Mouse (Mus musculus) liver, postnatal 0 days (tissue): ENCODE measurements around the gene Adam19.

Source experiments
- CTCF ChIP-seq: sonication (generic); IDR thresholded peaks from 2 replicates; pipeline ENCODE4 v1.5.1; 2016; ENCODE audit warnings: antibody characterized with exemption, low read depth
- EP300 ChIP-seq: IDR thresholded peaks from 2 replicates; pipeline ENCODE4 v1.6.1; 2016; ENCODE audit warnings: antibody characterized with exemption, low read depth, mild to moderate bottlenecking

DNA sequence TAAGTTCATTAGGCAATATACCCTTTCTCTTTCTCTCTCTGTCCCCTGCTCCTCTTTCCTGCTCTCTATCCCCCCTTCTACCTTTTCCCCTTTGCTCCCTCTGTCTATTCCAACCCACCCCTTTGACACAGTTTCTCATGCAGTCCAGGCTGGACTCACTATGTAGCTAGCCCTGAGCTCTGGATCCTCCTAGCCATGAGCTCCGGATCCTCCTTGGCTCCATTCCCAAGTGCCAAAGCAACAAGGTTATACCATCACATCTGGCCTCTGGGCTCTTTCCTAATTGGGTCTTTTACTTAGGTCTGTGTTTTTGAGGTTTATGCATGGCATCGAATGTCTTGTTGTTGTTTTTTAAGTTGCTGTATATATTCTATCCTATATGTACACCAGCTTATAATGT lies 25.3 kb downstream of the Adam19 start:
- no peak for TF ChIP-seq CTCF
- TF ChIP-seq EP300: no peak
